Mouse (Mus musculus): ENCODE measurements at regions not wholly inside any gene's neighbourhood (a gene's known extent, or its start where the extent isn't known, plus 50 kb on each side); places are given as distances from the start of the nearest gene placed in this dataset.

GRCm38 (mm10) chr8:86971736-86972135 is 86.7 kb upstream of the N4bp1 start:
- no peak overlapping the region for H3K4me2 ChIP-seq (ENCODE audit: insufficient read depth, low read depth, poor library complexity, severe bottlenecking)
- no peak overlapping the region for H3K4me3 ChIP-seq (replicated peaks in 1 of 3; ENCODE audit: low read depth in 2 of 3, low read length in 2 of 3, poor library complexity in 1 of 3)
- no peak overlapping the region for H3K27ac ChIP-seq (ENCODE audit: insufficient read depth, low read depth)
- H3K36me3 ChIP-seq (replicated peaks in 1 of 2; ENCODE audit: control insufficient read depth in 1 of 2, insufficient read depth in 1 of 2, low read length in 1 of 2) = no peaks in the 10 kb centered on the region
- H3K79me2 ChIP-seq (replicated peaks; ENCODE audit: control insufficient read depth, extremely low read depth, insufficient read depth, poor library complexity, severe bottlenecking) = no peaks in the 10 kb centered on the region
- no peak for TF ChIP-seq GABPA (IDR thresholded peaks at IDR 0.05; ENCODE audit: insufficient replicate concordance, low read depth, low read length)
- no peak for DNase-seq (ENCODE audit: extremely low read depth)
- peaks cover 1% of the 10 kb centered on the region for H3K27me3 ChIP-seq (replicated peaks)
- no peaks in the 10 kb centered on the region for H3K4me1 ChIP-seq (ENCODE audit: control insufficient read depth in 1 of 2, insufficient read depth in 2 of 2)
- peaks cover 11% of the 10 kb centered on the region for H3K9me3 ChIP-seq (replicated peaks; ENCODE audit: low read length)
- in situ Hi-C loops (cut with MboI; ENCODE audit: low pct_ligation_motif_present, low pct_unique_long_range_greater_than_20kb, low sequenced_read_pairs) = loop anchor here (25.0 kb wide), 1 partner anchor 416 kb away; no protein-coding TSS in a partner anchor
- dilution Hi-C loops (cut with MboI; ENCODE audit: extremely low pct_ligation_motif_present, extremely low pct_unique_long_range_greater_than_20kb, low sequenced_read_pairs) = no loop called here
- no peak overlapping the region for H3K9ac ChIP-seq (ENCODE audit: insufficient read depth, low read depth)

GRCm38 (mm10) chr8:86969051-86969450 is 84.0 kb upstream of the N4bp1 start:
- Histone ChIP-seq H3K79me2 (replicated peaks; ENCODE audit: control insufficient read depth, extremely low read depth, insufficient read depth, poor library complexity, severe bottlenecking) (no peaks in the 10 kb centered on the region), H3K4me2 (ENCODE audit: insufficient read depth, low read depth, poor library complexity, severe bottlenecking) (no peak overlapping the region), H3K36me3 (replicated peaks in 1 of 2; ENCODE audit: control insufficient read depth in 1 of 2, insufficient read depth in 1 of 2, low read length in 1 of 2) (no peaks in the 10 kb centered on the region), H3K9me3 (replicated peaks; ENCODE audit: low read length) (peaks cover 9% of the 10 kb centered on the region), H3K27ac (ENCODE audit: insufficient read depth, low read depth) (no peak overlapping the region), H3K4me1 (ENCODE audit: control insufficient read depth in 1 of 2, insufficient read depth in 2 of 2) (no peaks in the 10 kb centered on the region), H3K27me3 (replicated peaks) (peaks cover 1% of the 10 kb centered on the region), H3K4me3 (replicated peaks in 1 of 3; ENCODE audit: low read depth in 2 of 3, low read length in 2 of 3, poor library complexity in 1 of 3) (no peak overlapping the region), H3K9ac (ENCODE audit: insufficient read depth, low read depth) (no peak overlapping the region)
- DNase-seq (ENCODE audit: extremely low read depth) = no peak
- in situ Hi-C loops (cut with MboI; ENCODE audit: low pct_ligation_motif_present, low pct_unique_long_range_greater_than_20kb, low sequenced_read_pairs) = loop anchor here (25.0 kb wide), 1 partner anchor 418 kb away; no protein-coding TSS in a partner anchor
- TF ChIP-seq JUND (conservative IDR thresholded peaks at IDR 0.05; ENCODE audit: low read depth, low read length) (no peak), RAD21 (IDR thresholded peaks at IDR 0.05; ENCODE audit: low read depth, low read length) (no peak), MYC (IDR thresholded peaks at IDR 0.05; ENCODE audit: low read depth, low read length) (no peak), KAT2A (IDR thresholded peaks at IDR 0.05; ENCODE audit: insufficient replicate concordance, low read length) (no peak), SIN3A (IDR thresholded peaks at IDR 0.05; ENCODE audit: low read length) (no peak), CTCF (conservative IDR thresholded peaks at IDR 0.05 in 1 of 2, IDR thresholded peaks at IDR 0.05 in 1 of 2; ENCODE audit: low read depth in 2 of 2, low read length in 2 of 2) (no peak), NELFE (IDR thresholded peaks at IDR 0.05; ENCODE audit: low read depth, low read length) (no peak), E2F4 (IDR thresholded peaks at IDR 0.05; ENCODE audit: insufficient replicate concordance, low read depth, low read length) (no peak), USF1 (IDR thresholded peaks at IDR 0.05; ENCODE audit: low read depth, low read length) (no peak)
- dilution Hi-C loops (cut with MboI; ENCODE audit: extremely low pct_ligation_motif_present, extremely low pct_unique_long_range_greater_than_20kb, low sequenced_read_pairs) = no loop called here

GRCm38 (mm10) chr8:86967891-86968311 is 82.8 kb upstream of the N4bp1 start:
- peaks cover 9% of the 10 kb centered on the region for H3K9me3 ChIP-seq (replicated peaks; ENCODE audit: low read length)
- H3K27me3 ChIP-seq (replicated peaks) = peaks cover 1% of the 10 kb centered on the region
- no peak overlapping the region for H3K27ac ChIP-seq (ENCODE audit: insufficient read depth, low read depth)
- no peaks in the 10 kb centered on the region for H3K79me2 ChIP-seq (replicated peaks; ENCODE audit: control insufficient read depth, extremely low read depth, insufficient read depth, poor library complexity, severe bottlenecking)
- dilution Hi-C loops (cut with MboI; ENCODE audit: extremely low pct_ligation_motif_present, extremely low pct_unique_long_range_greater_than_20kb, low sequenced_read_pairs) = no loop called here
- in situ Hi-C loops (cut with MboI; ENCODE audit: low pct_ligation_motif_present, low pct_unique_long_range_greater_than_20kb, low sequenced_read_pairs) = loop anchor here (25.0 kb wide), 1 partner anchor 419 kb away; no protein-coding TSS in a partner anchor
- DNase-seq (ENCODE audit: extremely low read depth) = no peak
- TF ChIP-seq MEF2A (IDR thresholded peaks at IDR 0.05; ENCODE audit: borderline replicate concordance, low read depth, low read length) (no peak), KAT2A (IDR thresholded peaks at IDR 0.05; ENCODE audit: insufficient replicate concordance, low read length) (no peak), RAD21 (IDR thresholded peaks at IDR 0.05; ENCODE audit: low read depth, low read length) (no peak), PAX5 (IDR thresholded peaks at IDR 0.05; ENCODE audit: low read length) (no peak), MYC (IDR thresholded peaks at IDR 0.05; ENCODE audit: low read depth, low read length) (no peak), JUN (IDR thresholded peaks at IDR 0.05; ENCODE audit: insufficient read depth, low read depth, low read length) (no peak), ELF1 (IDR thresholded peaks at IDR 0.05; ENCODE audit: low read depth, low read length) (no peak)
- no peak overlapping the region for H3K4me2 ChIP-seq (ENCODE audit: insufficient read depth, low read depth, poor library complexity, severe bottlenecking)
- no peaks in the 10 kb centered on the region for H3K4me1 ChIP-seq (ENCODE audit: control insufficient read depth in 1 of 2, insufficient read depth in 2 of 2)
- H3K9ac ChIP-seq (ENCODE audit: insufficient read depth, low read depth) = no peak overlapping the region
- no peaks in the 10 kb centered on the region for H3K36me3 ChIP-seq (replicated peaks in 1 of 2; ENCODE audit: control insufficient read depth in 1 of 2, insufficient read depth in 1 of 2, low read length in 1 of 2)
- no peak overlapping the region for H3K4me3 ChIP-seq (replicated peaks in 1 of 3; ENCODE audit: low read depth in 2 of 3, low read length in 2 of 3, poor library complexity in 1 of 3)
